Mouse (Mus musculus) brain, embryonic 14.5 days (tissue): Measurements from ENCODE around the gene Camsap3.

Experiments used
- CTCF ChIP-seq: fragments of 200-500 bp; IDR thresholded peaks from 2 replicates; pipeline ENCODE4 v1.5.1; 2012; ENCODE audit warnings: inconsistent platforms, mild to moderate bottlenecking, moderate library complexity, borderline replicate concordance; ENCODE audit not compliant: insufficient read depth, insufficient read length; ENCODE audit errors: extremely low read depth
- POLR2A ChIP-seq: fragments of 200-500 bp; IDR thresholded peaks from 2 replicates; pipeline ENCODE4 v1.6.1; 2012; ENCODE audit warnings: mild to moderate bottlenecking, inconsistent platforms, borderline replicate concordance; ENCODE audit not compliant: poor library complexity, insufficient read depth, insufficient read length, severe bottlenecking; ENCODE audit errors: extremely low read depth

DNA sequence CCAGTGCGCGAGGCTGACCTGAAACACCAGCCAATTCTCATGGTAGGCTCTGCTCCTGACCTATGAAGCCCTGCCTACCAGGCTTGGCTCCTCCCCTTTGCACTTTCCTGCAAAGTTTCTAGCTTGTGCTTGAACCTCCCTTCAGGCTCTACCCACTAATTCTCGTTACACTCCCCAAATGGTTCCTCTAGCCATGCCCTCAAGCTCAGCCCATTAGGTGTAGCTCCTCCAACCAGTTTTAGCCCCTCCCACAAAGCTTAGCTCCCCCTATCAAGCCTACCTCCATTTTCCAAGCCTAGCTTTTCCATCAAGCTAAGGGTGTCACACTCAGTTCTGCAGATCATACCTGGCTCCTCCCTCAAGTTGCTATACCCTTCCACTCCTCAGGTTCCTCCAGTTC, 11.0 kb downstream of the Camsap3 start:
- TF ChIP-seq POLR2A, result no peak
- no peak for TF ChIP-seq CTCF
